Mouse (Mus musculus) midbrain, embryonic 11.5 days (tissue): ENCODE data around the gene Gabpb2. TPM values are rescaled to one million over a fixed set of nuclear protein-coding genes. Genes with fewer than 3 reads are reported as not detected.
A peak's percentile ranks its signal among the peaks of the same experiment; 100 is the strongest.
"Not testable (repeated sequence)": the region's sequence is repeated elsewhere in the genome, so short reads cannot be mapped to it uniquely, and the experiment has no call there.

Experiments used
- ATAC-seq: fragments of 200-750 bp; cut with Nextera tagmentation; 2 replicates; pipeline ENCODE4 v1.8.0; 2017; ENCODE audit warnings: moderate TSS enrichment, moderate library complexity; ENCODE audit not compliant: low FRiP score
- DNase-seq: peaks from one replicate; pipeline ENCODE4 v3.0.0; 2015; ENCODE audit warnings: low spot score; ENCODE audit errors: missing footprints
- H3K27ac ChIP-seq: fragments of 300-500 bp; sonication (generic); 2 replicates; pipeline ENCODE4 v1.5.1; 2014; ENCODE audit warnings: low read depth, low read length
- H3K27me3 ChIP-seq: fragments of 300-500 bp; sonication (generic); 2 replicates; pipeline ENCODE4 v1.6.1; 2014; ENCODE audit warnings: mild to moderate bottlenecking, low read length, moderate library complexity, mixed read lengths; ENCODE audit not compliant: control insufficient read depth, insufficient read depth
- H3K36me3 ChIP-seq: fragments of 300-500 bp; sonication (generic); 2 replicates; pipeline ENCODE4 v1.6.1; 2014; ENCODE audit warnings: mild to moderate bottlenecking, low read length, moderate library complexity, mixed read lengths; ENCODE audit not compliant: control insufficient read depth, insufficient read depth
- H3K4me1 ChIP-seq: fragments of 300-500 bp; sonication (generic); 2 replicates; pipeline ENCODE4 v1.6.1; 2014; ENCODE audit warnings: low read length; ENCODE audit not compliant: control insufficient read depth, insufficient read depth
- H3K4me2 ChIP-seq: fragments of 300-500 bp; sonication (generic); 2 replicates; pipeline ENCODE4 v1.6.1; 2014; ENCODE audit warnings: mild to moderate bottlenecking, moderate library complexity
- H3K4me3 ChIP-seq: fragments of 300-500 bp; sonication (generic); 2 replicates; pipeline ENCODE4 v1.5.1; 2014; ENCODE audit warnings: low read depth, low read length
- H3K9ac ChIP-seq: fragments of 300-500 bp; sonication (generic); 2 replicates; pipeline ENCODE4 v1.6.1; 2014; ENCODE audit warnings: low read length
- H3K9me3 ChIP-seq: fragments of 300-500 bp; sonication (generic); 2 replicates; pipeline ENCODE4 v1.6.1; 2016; ENCODE audit warnings: low read length; ENCODE audit not compliant: control insufficient read depth
- WGBS: fragments of 180-500 bp; shearing (Covaris S2); extraction: QIAGEN DNeasy Blood & Tissue Kit; methylation state at CpG from one replicate; pipeline ENCODE4 v1.1.7; 2014; 5-methylcytosine and 5-hydroxymethylcytosine counted together
- polyA plus RNA-seq: library from polyadenylated mRNA; unstranded; fragments of >200 nt; fragmentation: Nextera tagmentation; extraction: Ambion mirVana; gene quantifications from 2 replicates; pipeline ENCODE4 v1.2.1, GENCODE M21; 2014

Gabpb2 gene
- polyA plus RNA-seq, 1 experiment from 2014 or later: 6.9 TPM

- H3K36me3 ChIP-seq: peaks cover 2% of the 10 kb centered on the region; the same call in 1 of the 2 replicates
- no peak overlapping the region for H3K4me2 ChIP-seq
- 92% methylated on average over 6 of the region's 6 CpGs for WGBS
- no peaks in the 10 kb centered on the region for H3K27me3 ChIP-seq
- ATAC-seq (no peak), DNase-seq (peak; percentile 28)
- H3K9me3 ChIP-seq: no peaks in the 10 kb centered on the region
- no peak overlapping the region for H3K4me3 ChIP-seq
- H3K9ac ChIP-seq: no peak overlapping the region
- no peak overlapping the region for H3K27ac ChIP-seq
- no peaks in the 10 kb centered on the region; the same call in 1 of the 2 replicates for H3K4me1 ChIP-seq
Observed at GRCm38 (mm10) chr3:95140795-95141194, 76.9 kb downstream of the Gabpb2 start.

- Histone ChIP-seq H3K4me3 (no peak overlapping the region), H3K36me3 (peaks cover 2% of the 10 kb centered on the region; the same call in 1 of the 2 replicates), H3K27ac (no peak overlapping the region), H3K27me3 (no peaks in the 10 kb centered on the region), H3K4me2 (no peak overlapping the region), H3K9me3 (no peaks in the 10 kb centered on the region), H3K4me1 (peaks cover 3% of the 10 kb centered on the region; the same call in 1 of the 2 replicates), H3K9ac (no peak overlapping the region)
- WGBS: 57% methylated on average over 18 of the region's 18 CpGs
- DNase-seq (peak; percentile 78), ATAC-seq (no peak)
Observed at GRCm38 (mm10) chr3:95140289-95140595, 77.5 kb downstream of the Gabpb2 start.

- H3K4me3 ChIP-seq: no peak overlapping the region
Observed at GRCm38 (mm10) chr3:95139586-95140288, 78.0 kb downstream of the Gabpb2 start.

GRCm38 (mm10) chr3:95136336-95136735 is 81.4 kb downstream of the Gabpb2 start:
- H3K4me3 ChIP-seq: no peak overlapping the region
- no peaks in the 10 kb centered on the region for H3K9me3 ChIP-seq
- no peak overlapping the region for H3K27ac ChIP-seq
- peaks cover 11% of the 10 kb centered on the region for H3K4me1 ChIP-seq
- WGBS: 94% methylated on average over 3 of the region's 3 CpGs
- DNase-seq (peak; percentile 45), ATAC-seq (no peak)
- no peaks in the 10 kb centered on the region for H3K27me3 ChIP-seq
- no peak overlapping the region for H3K9ac ChIP-seq
- H3K4me2 ChIP-seq: no peak overlapping the region
- peaks cover 2% of the 10 kb centered on the region; the same call in 1 of the 2 replicates for H3K36me3 ChIP-seq

More at GRCm38 (mm10) chr3:95139586-95140288, 78.0 kb downstream of the Gabpb2 start:
- H3K27ac ChIP-seq: no peak overlapping the region
- H3K9ac ChIP-seq: no peak overlapping the region
- 77% methylated on average over 25 of the region's 25 CpGs for WGBS
- peaks cover 2% of the 10 kb centered on the region; the same call in 1 of the 2 replicates for H3K36me3 ChIP-seq
- H3K4me1 ChIP-seq: peaks cover 7% of the 10 kb centered on the region; the same call in 1 of the 2 replicates
- no peak for ATAC-seq
- H3K4me2 ChIP-seq: no peak overlapping the region
- H3K27me3 ChIP-seq: no peaks in the 10 kb centered on the region
- DNase-seq: peak; percentile 72
- no peaks in the 10 kb centered on the region for H3K9me3 ChIP-seq

GRCm38 (mm10) chr3:95135433-95136052 is 82.2 kb downstream of the Gabpb2 start:
- 91% methylated on average over 7 of the region's 7 CpGs for WGBS
- no peaks in the 10 kb centered on the region for H3K27me3 ChIP-seq
- no peak overlapping the region for H3K9ac ChIP-seq
- DNase-seq: peak; percentile 60
- H3K27ac ChIP-seq: no peak overlapping the region
- no peak for ATAC-seq
- H3K4me3 ChIP-seq: no peak overlapping the region
- no peak overlapping the region for H3K4me2 ChIP-seq
- peaks cover 11% of the 10 kb centered on the region for H3K4me1 ChIP-seq
- no peaks in the 10 kb centered on the region for H3K9me3 ChIP-seq
- H3K36me3 ChIP-seq: peaks cover 2% of the 10 kb centered on the region; the same call in 1 of the 2 replicates

GRCm38 (mm10) chr3:95135023-95135422 is 82.7 kb downstream of the Gabpb2 start:
- WGBS: 33% methylated on average over 6 of the region's 6 CpGs
- Histone ChIP-seq H3K27me3 (no peaks in the 10 kb centered on the region), H3K4me3 (peak overlapping the region; percentile 22; the same call in 1 of the 2 replicates), H3K36me3 (peaks cover 3% of the 10 kb centered on the region; the same call in 1 of the 2 replicates), H3K9ac (no peak overlapping the region), H3K27ac (no peak overlapping the region), H3K9me3 (no peaks in the 10 kb centered on the region), H3K4me2 (peak overlapping the region; percentile 46), H3K4me1 (peaks cover 11% of the 10 kb centered on the region)
- DNase-seq (peak; percentile 82), ATAC-seq (0 out of 2 replicates have a peak, but pooled peaks have one; percentile 10)

GRCm38 (mm10) chr3:95134133-95134532 is 83.6 kb downstream of the Gabpb2 start:
- not testable (repeated sequence) for DNase-seq, H3K27me3 ChIP-seq, H3K27ac ChIP-seq, H3K9me3 ChIP-seq, H3K36me3 ChIP-seq, H3K9ac ChIP-seq, H3K4me2 ChIP-seq
- WGBS: no CpG with 5 or more reads among the region's 12 CpGs
- Histone ChIP-seq H3K4me1 (peaks cover 11% of the 10 kb centered on the region), H3K4me3 (peak overlapping the region; percentile 67)
- ATAC-seq: peak; percentile 62

- ATAC-seq: peak; percentile 91
Observed at GRCm38 (mm10) chr3:95133680-95134101, 84.0 kb downstream of the Gabpb2 start, which contains the start of the genes Scnm1 and Lysmd1. Gene Scnm1, minus strand, starts transcription at chr3:95134011. Gene Lysmd1, plus strand, starts transcription at chr3:95134088.

GRCm38 (mm10) chr3:95133176-95133575 is 84.5 kb downstream of the Gabpb2 start:
- Histone ChIP-seq H3K27me3 (no peaks in the 10 kb centered on the region), H3K4me1 (peaks cover 11% of the 10 kb centered on the region), H3K4me2 (peak overlapping the region; percentile 86), H3K27ac (no peak overlapping the region), H3K9me3 (no peaks in the 10 kb centered on the region), H3K9ac (peak overlapping the region; percentile 72), H3K4me3 (peak overlapping the region; percentile 67), H3K36me3 (peaks cover 7% of the 10 kb centered on the region; the same call in 1 of the 2 replicates)
- WGBS: 57% methylated on average over 11 of the region's 11 CpGs
- DNase-seq (no peak), ATAC-seq (peak; percentile 8; the same call in 1 of the 2 replicates)

More at GRCm38 (mm10) chr3:95133680-95134101, 84.0 kb downstream of the Gabpb2 start, which contains the start of the genes Scnm1 and Lysmd1:
- peak; percentile 99 for DNase-seq
- no peak within 1 kb of the TSS; the same call in 1 of the 2 replicates for H3K27ac ChIP-seq
- peaks cover 11% of the 10 kb centered on the region for H3K4me1 ChIP-seq
- H3K9ac ChIP-seq: peak within 1 kb of the TSS; percentile 72
- H3K36me3 ChIP-seq: peaks cover 7% of the 10 kb centered on the region; the same call in 1 of the 2 replicates
- no peaks in the 10 kb centered on the region for H3K9me3 ChIP-seq
- peak within 1 kb of the TSS; percentile 86 for H3K4me2 ChIP-seq
- WGBS: 0% methylated on average over 20 of the region's 20 CpGs
- peak within 1 kb of the TSS; percentile 67 for H3K4me3 ChIP-seq
- no peaks in the 10 kb centered on the region for H3K27me3 ChIP-seq
